Mouse (Mus musculus) brain, embryonic 14.5 days (tissue): ENCODE measurements at regions not wholly inside any gene's neighbourhood (a gene's known extent, or its start where the extent isn't known, plus 50 kb on each side); places are given as distances from the start of the nearest gene placed in this dataset.

Source experiments
- CTCF ChIP-seq: fragments of 200-500 bp; IDR thresholded peaks from 2 replicates; pipeline ENCODE4 v1.5.1; 2012; ENCODE audit warnings: inconsistent platforms, mild to moderate bottlenecking, moderate library complexity, borderline replicate concordance; ENCODE audit not compliant: insufficient read depth, insufficient read length; ENCODE audit errors: extremely low read depth
- POLR2A ChIP-seq: fragments of 200-500 bp; IDR thresholded peaks from 2 replicates; pipeline ENCODE4 v1.6.1; 2012; ENCODE audit warnings: mild to moderate bottlenecking, inconsistent platforms, borderline replicate concordance; ENCODE audit not compliant: poor library complexity, insufficient read depth, insufficient read length, severe bottlenecking; ENCODE audit errors: extremely low read depth

- TF ChIP-seq CTCF = no peak
- no peak for TF ChIP-seq POLR2A
Measured at GRCm38 (mm10) chr13:101351123-101351522, 416.9 kb downstream of the Pik3r1 start.
